Mouse (Mus musculus) frontal cortex, adult 2 months (tissue): ENCODE data around the gene H2-Q10. TPM values are rescaled to one million over a fixed set of nuclear protein-coding genes. Genes with fewer than 3 reads are reported as not detected.
A peak's percentile ranks its signal among the peaks of the same experiment; 100 is the strongest.

Experiments
- DNase-seq, 2 experiments: peaks; one replicate each; pipeline ENCODE4 v3.0.0; 2022; ENCODE audit warnings: low spot score in 1 of 2; ENCODE audit errors: extremely low spot score in 1 of 2
- polyA plus RNA-seq: library from polyadenylated mRNA; depleted of rRNA; stranded (reverse); fragments of >200 nt; gene quantifications from 2 replicates; pipeline ENCODE4 v1.2.3, GENCODE M21; 2012; rRNA removed

Gene H2-Q10
- polyA plus RNA-seq, 1 experiment: 0.10 TPM

- peak in 1 of 2 experiments; percentile 45 for DNase-seq
Observed at GRCm38 (mm10) chr17:35512916-35513626, 43.2 kb downstream of the H2-Q10 start.

GRCm38 (mm10) chr17:35513886-35514285, 44.0 kb downstream of the H2-Q10 start:
- peak in 1 of 2 experiments; percentile 77 for DNase-seq

GRCm38 (mm10) chr17:35514756-35515155, 44.9 kb downstream of the H2-Q10 start:
- no peak for DNase-seq

- DNase-seq: peak in 1 of 2 experiments; percentile 24
Observed at GRCm38 (mm10) chr17:35515911-35516640, 46.2 kb downstream of the H2-Q10 start.

- DNase-seq: peak; percentile 93 to 96
Observed at GRCm38 (mm10) chr17:35516652-35517500, 47.0 kb downstream of the H2-Q10 start, which contains the start of the genes Tcf19 and Cchcr1. Tcf19 (minus strand) TSS chr17:35516824. Cchcr1 (plus strand) TSS chr17:35517100.

GRCm38 (mm10) chr17:35517526-35517925, 47.6 kb downstream of the H2-Q10 start:
- DNase-seq: no peak

Other genes with a start within 250 kb of the H2-Q10 start
- gene Gm16181, start 249.3 kb upstream of the H2-Q10 start, polyA plus RNA-seq: not detected in 2 replicates
- 665 and 695 TPM in 2 replicates for gene Atp6v1g2, start 236.4 kb upstream of the H2-Q10 start, polyA plus RNA-seq
- gene Nfkbil1, start 234.3 kb upstream of the H2-Q10 start, polyA plus RNA-seq: 13.7 and 15.1 TPM in 2 replicates
- gene Ddx39b, start 228.3 kb upstream of the H2-Q10 start, polyA plus RNA-seq: 438 and 444 TPM in 2 replicates
- 66.1 and 69.2 TPM in 2 replicates for gene H2-D1, start 207.4 kb upstream of the H2-Q10 start, polyA plus RNA-seq
- 0.44 and 1.1 TPM in 2 replicates for gene H2-Q1, start 149.7 kb upstream of the H2-Q10 start, polyA plus RNA-seq
- gene H2-Q2, start 127.8 kb upstream of the H2-Q10 start, polyA plus RNA-seq: 0.14 and 0.46 TPM in 2 replicates
- gene H2-Q4, start 90.5 kb upstream of the H2-Q10 start, polyA plus RNA-seq: 9.1 and 9.7 TPM in 2 replicates
- 0.88 and 0.99 TPM in 2 replicates for gene H2-Q6, start 45.2 kb upstream of the H2-Q10 start, polyA plus RNA-seq
- 1.8 and 2.3 TPM in 2 replicates for gene H2-Q7, start 30.9 kb upstream of the H2-Q10 start, polyA plus RNA-seq
- 0.10 TPM in 1 of 2 replicates, not detected in the other for gene Pou5f1, start 35.9 kb downstream of the H2-Q10 start, polyA plus RNA-seq
- gene Tcf19, start 46.7 kb downstream of the H2-Q10 start, polyA plus RNA-seq: 7.2 and 7.7 TPM in 2 replicates
- gene Cchcr1, start 47.0 kb downstream of the H2-Q10 start, polyA plus RNA-seq: 10.7 and 11.6 TPM in 2 replicates
- gene Psors1c2, start 63.1 kb downstream of the H2-Q10 start, polyA plus RNA-seq: 0.44 and 0.65 TPM in 2 replicates
- 0.70 and 0.99 TPM in 2 replicates for gene Cdsn, start 82.0 kb downstream of the H2-Q10 start, polyA plus RNA-seq
- gene 2300002M23Rik, start 97.4 kb downstream of the H2-Q10 start, polyA plus RNA-seq: not detected in 2 replicates
- not detected in 2 replicates for gene Sfta2, start 131.5 kb downstream of the H2-Q10 start, polyA plus RNA-seq
- 0.06 TPM in 2 replicates for gene Gm9573, start 156.5 kb downstream of the H2-Q10 start, polyA plus RNA-seq
- 0.08 TPM in 1 of 2 replicates, not detected in the other for gene Mucl3, start 173.6 kb downstream of the H2-Q10 start, polyA plus RNA-seq
- gene Vars2, start 197.5 kb downstream of the H2-Q10 start, polyA plus RNA-seq: 34.1 and 36.7 TPM in 2 replicates
- gene Gtf2h4, start 203.7 kb downstream of the H2-Q10 start, polyA plus RNA-seq: 26.2 and 26.6 TPM in 2 replicates
- 46.6 and 46.8 TPM in 2 replicates for gene Ddr1, start 234.5 kb downstream of the H2-Q10 start, polyA plus RNA-seq